Mouse (Mus musculus) testis, adult 2 months (tissue): ENCODE data around the gene Klf7. TPM values are rescaled to one million over a fixed set of nuclear protein-coding genes. Genes with fewer than 3 reads are reported as not detected.

Experiments used
- H3K27ac ChIP-seq: fragments of 200-500 bp; 2 replicates; pipeline ENCODE4 v1.5.1; 2012; ENCODE audit warnings: low read depth, low read length; ENCODE audit not compliant: control insufficient read depth, insufficient read depth
- H3K27me3 ChIP-seq: fragments of 200-500 bp; 2 replicates; pipeline ENCODE4 v1.6.1; 2012; ENCODE audit warnings: mild to moderate bottlenecking, low read length, moderate library complexity; ENCODE audit not compliant: control insufficient read depth, insufficient read depth
- H3K36me3 ChIP-seq: fragments of 200-500 bp; 2 replicates; pipeline ENCODE4 v1.6.1; 2012; ENCODE audit warnings: mild to moderate bottlenecking, low read length; ENCODE audit not compliant: control insufficient read depth, insufficient read depth
- H3K4me1 ChIP-seq: fragments of 200-500 bp; 2 replicates; pipeline ENCODE4 v1.6.1; 2012; ENCODE audit warnings: low read length; ENCODE audit not compliant: control insufficient read depth, insufficient read depth
- H3K4me3 ChIP-seq: fragments of 200-500 bp; 2 replicates; pipeline ENCODE4 v1.5.1; 2012; ENCODE audit warnings: low read depth, mild to moderate bottlenecking, low read length, moderate library complexity, mixed read lengths; ENCODE audit not compliant: control insufficient read depth
- CTCF ChIP-seq: fragments of 200-500 bp; IDR thresholded peaks from 2 replicates; pipeline ENCODE4 v1.5.1; 2012; ENCODE audit warnings: low read depth, mild to moderate bottlenecking, inconsistent platforms, low read length, moderate library complexity; ENCODE audit not compliant: control insufficient read depth, insufficient read depth, insufficient replicate concordance
- POLR2A ChIP-seq: fragments of 200-500 bp; IDR thresholded peaks from 2 replicates; pipeline ENCODE4 v1.6.1; 2012; ENCODE audit warnings: low read depth, mild to moderate bottlenecking, inconsistent platforms, low read length, moderate library complexity; ENCODE audit not compliant: control insufficient read depth
- polyA plus RNA-seq: library from polyadenylated mRNA; depleted of rRNA; stranded (reverse); fragments of >200 nt; gene quantifications from 2 replicates; pipeline ENCODE4 v1.2.3, GENCODE M21; 2012

The Klf7 gene
- polyA plus RNA-seq, 1 experiment = 2.5 TPM

GRCm38 (mm10) chr1:64104665-64105064 is 17.4 kb downstream of the Klf7 start:
- TF ChIP-seq POLR2A (no peak), CTCF (no peak)
- Histone ChIP-seq H3K27me3 (no peaks in the 10 kb centered on the region), H3K4me1 (no peaks in the 10 kb centered on the region), H3K4me3 (no peak overlapping the region), H3K27ac (no peak overlapping the region), H3K36me3 (no peaks in the 10 kb centered on the region)

GRCm38 (mm10) chr1:64101331-64101730 is 20.8 kb downstream of the Klf7 start:
- Histone ChIP-seq H3K36me3 (no peaks in the 10 kb centered on the region), H3K27me3 (no peaks in the 10 kb centered on the region), H3K4me3 (no peak overlapping the region), H3K4me1 (no peaks in the 10 kb centered on the region), H3K27ac (no peak overlapping the region)
- no peak for TF ChIP-seq CTCF
- TF ChIP-seq POLR2A = no peak

- H3K27me3 ChIP-seq = no peaks in the 10 kb centered on the region
- H3K4me3 ChIP-seq = no peak overlapping the region
- H3K27ac ChIP-seq = no peak overlapping the region
- TF ChIP-seq POLR2A (no peak), CTCF (no peak)
- H3K4me1 ChIP-seq = no peaks in the 10 kb centered on the region
- no peaks in the 10 kb centered on the region for H3K36me3 ChIP-seq
Measured at GRCm38 (mm10) chr1:64098800-64099199, 23.3 kb downstream of the Klf7 start.

GRCm38 (mm10) chr1:64097640-64098287 is 24.3 kb downstream of the Klf7 start:
- TF ChIP-seq POLR2A (no peak), CTCF (no peak)
- Histone ChIP-seq H3K36me3 (no peaks in the 10 kb centered on the region), H3K4me3 (no peak overlapping the region), H3K4me1 (no peaks in the 10 kb centered on the region), H3K27ac (no peak overlapping the region), H3K27me3 (no peaks in the 10 kb centered on the region)

GRCm38 (mm10) chr1:64093018-64093417 is 29.1 kb downstream of the Klf7 start:
- Histone ChIP-seq H3K36me3 (no peaks in the 10 kb centered on the region), H3K27me3 (no peaks in the 10 kb centered on the region), H3K4me1 (no peaks in the 10 kb centered on the region), H3K4me3 (no peak overlapping the region), H3K27ac (no peak overlapping the region)
- no peak for TF ChIP-seq CTCF
- no peak for TF ChIP-seq POLR2A

- TF ChIP-seq POLR2A (no peak), CTCF (no peak)
- Histone ChIP-seq H3K36me3 (no peaks in the 10 kb centered on the region), H3K4me1 (no peaks in the 10 kb centered on the region)
Measured at GRCm38 (mm10) chr1:64091591-64091990, 30.5 kb downstream of the Klf7 start.

GRCm38 (mm10) chr1:64090566-64090965 is 31.5 kb downstream of the Klf7 start:
- H3K4me3 ChIP-seq = no peak overlapping the region
- no peaks in the 10 kb centered on the region for H3K36me3 ChIP-seq
- no peak overlapping the region for H3K27ac ChIP-seq
- TF ChIP-seq POLR2A (no peak), CTCF (no peak)
- H3K27me3 ChIP-seq = no peaks in the 10 kb centered on the region
- H3K4me1 ChIP-seq = no peaks in the 10 kb centered on the region

More at GRCm38 (mm10) chr1:64091591-64091990, 30.5 kb downstream of the Klf7 start:
- Histone ChIP-seq H3K4me3 (no peak overlapping the region), H3K27me3 (no peaks in the 10 kb centered on the region), H3K27ac (no peak overlapping the region)
